Mouse (Mus musculus): ENCODE measurements around the gene Scn7a.

Gene Scn7a

GRCm38 (mm10) chr2:66784765-66785164 is at the start of gene Scn7a:
Scn7a (minus strand) TSS chr2:66784914.
- DNase-seq, result peak; percentile 26 to 53

GRCm38 (mm10) chr2:66827729-66828128 is 43.0 kb upstream of the Scn7a start:
- DNase-seq, result no peak

- no peak for DNase-seq
Measured at GRCm38 (mm10) chr2:66819862-66820559, 35.3 kb upstream of the Scn7a start.

GRCm38 (mm10) chr2:66799676-66800249 is 15.0 kb upstream of the Scn7a start:
- no peak for DNase-seq

- no peak for DNase-seq
Measured at GRCm38 (mm10) chr2:66797493-66797892, 12.8 kb upstream of the Scn7a start.

- no peak for DNase-seq
Measured at GRCm38 (mm10) chr2:66791629-66792028, 6.9 kb upstream of the Scn7a start.

- peak; percentile 25 to 29 for DNase-seq
Measured at GRCm38 (mm10) chr2:66780884-66781283, 3.8 kb downstream of the Scn7a start.

- no peak for DNase-seq
Measured at GRCm38 (mm10) chr2:66767980-66768379, 16.7 kb downstream of the Scn7a start.

GRCm38 (mm10) chr2:66765170-66765569 is 19.5 kb downstream of the Scn7a start:
- no peak for DNase-seq

GRCm38 (mm10) chr2:66762905-66763304 is 21.8 kb downstream of the Scn7a start:
- no peak for DNase-seq

GRCm38 (mm10) chr2:66728002-66728401 is 56.7 kb downstream of the Scn7a start:
- no peak for DNase-seq

GRCm38 (mm10) chr2:66727585-66727974 is 57.1 kb downstream of the Scn7a start:
- DNase-seq, result no peak

- no peak for DNase-seq
Measured at GRCm38 (mm10) chr2:66726878-66727584, 57.7 kb downstream of the Scn7a start.

- no peak for DNase-seq
Measured at GRCm38 (mm10) chr2:66712071-66712470, 72.6 kb downstream of the Scn7a start.

GRCm38 (mm10) chr2:66692300-66692699 is 92.4 kb downstream of the Scn7a start:
- DNase-seq, result no peak

GRCm38 (mm10) chr2:66661988-66662387 is 122.7 kb downstream of the Scn7a start:
- no peak for DNase-seq

- DNase-seq, result no peak
Measured at GRCm38 (mm10) chr2:66656430-66656829, 128.3 kb downstream of the Scn7a start.

GRCm38 (mm10) chr2:66655431-66655830 is 129.3 kb downstream of the Scn7a start:
- peak in 1 of 2 experiments; percentile 27 for DNase-seq

GRCm38 (mm10) chr2:66644384-66644783 is 140.3 kb downstream of the Scn7a start:
- no peak for DNase-seq

- DNase-seq, result peak in 1 of 2 experiments; percentile 16
Measured at GRCm38 (mm10) chr2:66634580-66635359, 149.9 kb downstream of the Scn7a start, which contains the start of gene Scn9a. Scn9a (minus strand) TSS chr2:66634962.

- DNase-seq, result no peak
Measured at GRCm38 (mm10) chr2:66632728-66633127, 152.0 kb downstream of the Scn7a start.
